Mouse (Mus musculus) embryonic facial prominence, embryonic 15.5 days (tissue): ENCODE results near the gene Scimp. TPM values are rescaled to one million over a fixed set of nuclear protein-coding genes. Genes with fewer than 3 reads are reported as not detected.
A peak's percentile ranks its signal among the peaks of the same experiment; 100 is the strongest.
"Not testable (repeated sequence)": the region's sequence is repeated elsewhere in the genome, so short reads cannot be mapped to it uniquely, and the experiment has no call there.

ENCODE experiments used
- ATAC-seq: fragments of 200-750 bp; cut with Nextera tagmentation; 2 replicates; pipeline ENCODE4 v1.8.0; 2017; ENCODE audit warnings: low read depth, moderate TSS enrichment; ENCODE audit not compliant: insufficient number of reproducible peaks, low FRiP score, low TSS enrichment
- H3K27ac ChIP-seq: fragments of 300-500 bp; sonication (generic); replicated peaks from 2 replicates; pipeline ENCODE4 v1.5.1; 2015; ENCODE audit warnings: mild to moderate bottlenecking, inconsistent platforms
- H3K27me3 ChIP-seq: fragments of 300-500 bp; sonication (generic); 2 replicates; pipeline ENCODE4 v1.6.1; 2015; ENCODE audit warnings: inconsistent platforms
- H3K36me3 ChIP-seq: fragments of 300-500 bp; sonication (generic); 2 replicates; pipeline ENCODE4 v1.6.1; 2015; ENCODE audit warnings: mild to moderate bottlenecking, inconsistent platforms
- H3K4me1 ChIP-seq: fragments of 300-500 bp; sonication (generic); 2 replicates; pipeline ENCODE4 v1.6.1; 2015; ENCODE audit warnings: inconsistent platforms
- H3K4me2 ChIP-seq: fragments of 300-500 bp; sonication (generic); replicated peaks from 2 replicates; pipeline ENCODE4 v1.6.1; 2015; ENCODE audit warnings: mild to moderate bottlenecking, inconsistent platforms
- H3K4me3 ChIP-seq: fragments of 300-500 bp; sonication (generic); replicated peaks from 2 replicates; pipeline ENCODE4 v1.5.1; 2015; ENCODE audit warnings: mild to moderate bottlenecking, inconsistent platforms
- H3K9ac ChIP-seq: fragments of 300-500 bp; sonication (generic); 2 replicates; pipeline ENCODE4 v1.6.1; 2015; ENCODE audit warnings: inconsistent platforms
- H3K9me3 ChIP-seq: fragments of 300-500 bp; sonication (generic); replicated peaks from 2 replicates; pipeline ENCODE4 v1.6.1; 2016; ENCODE audit warnings: inconsistent platforms
- WGBS: fragments of 180-500 bp; shearing (Covaris S2); methylation state at CpG from one replicate; pipeline ENCODE4 v1.1.7; 2015; 5-methylcytosine and 5-hydroxymethylcytosine counted together
- polyA plus RNA-seq: library from polyadenylated mRNA; unstranded; fragments of >200 nt; fragmentation: Nextera tagmentation; extraction: Ambion mirVana; gene quantifications from 2 replicates; pipeline ENCODE4 v1.2.1, GENCODE M21; 2015

The Scimp gene
- polyA plus RNA-seq, 1 experiment from 2014 or later = not detected

DNA sequence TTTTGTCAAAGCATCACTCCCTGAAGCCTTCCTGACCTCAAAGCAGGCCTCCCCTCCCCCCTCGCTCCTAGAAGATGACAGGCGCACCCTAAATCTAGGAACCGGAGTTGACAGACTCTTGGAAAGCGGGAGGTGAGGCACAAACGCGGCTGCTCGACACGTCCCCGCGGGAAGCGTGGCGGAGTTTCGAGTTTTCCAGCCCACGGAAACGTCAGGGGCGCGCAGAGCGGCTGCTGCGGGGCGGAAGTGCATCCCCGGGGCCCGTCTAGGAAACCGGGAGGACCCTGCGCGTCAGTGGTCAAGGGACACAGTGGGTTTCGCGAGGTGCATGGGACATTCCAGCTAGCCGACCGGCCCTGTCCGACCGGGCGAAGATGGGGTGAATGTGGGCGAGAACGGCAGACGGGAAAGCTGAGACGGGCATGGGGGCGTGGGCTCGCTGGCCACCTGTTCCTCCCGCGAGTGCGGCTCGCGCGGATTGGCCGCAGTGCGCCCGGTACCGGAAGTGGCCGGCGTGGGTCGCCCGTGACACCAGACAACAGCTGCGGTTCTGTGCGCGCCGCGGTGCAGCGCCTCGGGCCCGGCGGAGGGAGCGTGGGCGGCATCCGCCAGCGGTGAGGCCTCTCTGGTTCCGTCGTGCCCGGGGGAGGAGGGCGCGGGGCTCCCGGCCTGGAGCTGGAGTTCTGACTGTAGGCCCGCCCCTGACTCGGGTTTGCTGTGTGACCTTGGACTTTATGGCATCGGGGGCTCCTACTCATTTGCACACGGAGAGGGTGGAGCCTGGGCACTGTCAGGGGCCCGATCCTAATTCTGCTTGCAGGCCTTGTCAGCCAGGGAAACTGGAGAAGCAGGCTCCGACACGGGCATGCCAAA is 48.2 kb downstream of the Scimp start, which contains the start of gene Zfp3:
TSS of gene Zfp3 (plus strand) at position 274 of the 873 bp plus-strand sequence.
- ATAC-seq = peak; percentile 85
- H3K27ac ChIP-seq = peak within 1 kb of the TSS; percentile 82
- 0 out of 2 replicates have a peak, but pooled peaks cover 6% of the 10 kb centered on the region for H3K36me3 ChIP-seq
- WGBS = under 1% methylated on average over 78 of the region's 78 CpGs
- peak within 1 kb of the TSS; percentile 73 for H3K4me2 ChIP-seq
- H3K9ac ChIP-seq = peak within 1 kb of the TSS; percentile 58
- H3K9me3 ChIP-seq = no peaks in the 10 kb centered on the region
- 0 out of 2 replicates have a peak, but pooled peaks cover 6% of the 10 kb centered on the region for H3K4me1 ChIP-seq
- peak within 1 kb of the TSS; percentile 73 for H3K4me3 ChIP-seq
- H3K27me3 ChIP-seq = no peaks in the 10 kb centered on the region

DNA sequence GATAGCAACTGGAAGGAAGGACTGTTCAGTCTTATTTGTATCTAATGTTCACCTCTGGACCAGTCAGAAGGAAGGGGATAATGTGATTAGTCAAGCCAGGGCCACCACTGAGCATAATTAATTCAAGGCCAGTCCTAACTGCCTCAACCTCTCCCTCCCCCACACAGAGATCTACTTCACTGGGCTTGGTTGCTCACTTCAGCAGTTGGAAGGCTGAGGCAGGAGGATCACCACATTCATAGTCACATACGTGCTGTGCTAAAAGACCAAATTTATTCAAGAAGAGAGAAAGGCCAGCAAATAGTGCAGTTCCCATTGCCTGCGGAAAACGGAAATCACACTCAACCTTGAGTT is 48.8 kb downstream of the Scimp start:
- no peaks in the 10 kb centered on the region for H3K9me3 ChIP-seq
- WGBS = 29% methylated on average over 3 of the region's 3 CpGs
- H3K4me1 ChIP-seq = 0 out of 2 replicates have a peak, but pooled peaks cover 6% of the 10 kb centered on the region
- H3K27ac ChIP-seq = peak overlapping the region; percentile 82
- 0 out of 2 replicates have a peak, but pooled peaks cover 6% of the 10 kb centered on the region for H3K36me3 ChIP-seq
- H3K4me3 ChIP-seq = peak overlapping the region; percentile 73
- ATAC-seq = no peak
- H3K9ac ChIP-seq = peak overlapping the region; percentile 58
- H3K27me3 ChIP-seq = no peaks in the 10 kb centered on the region
- peak overlapping the region; percentile 73 for H3K4me2 ChIP-seq

DNA sequence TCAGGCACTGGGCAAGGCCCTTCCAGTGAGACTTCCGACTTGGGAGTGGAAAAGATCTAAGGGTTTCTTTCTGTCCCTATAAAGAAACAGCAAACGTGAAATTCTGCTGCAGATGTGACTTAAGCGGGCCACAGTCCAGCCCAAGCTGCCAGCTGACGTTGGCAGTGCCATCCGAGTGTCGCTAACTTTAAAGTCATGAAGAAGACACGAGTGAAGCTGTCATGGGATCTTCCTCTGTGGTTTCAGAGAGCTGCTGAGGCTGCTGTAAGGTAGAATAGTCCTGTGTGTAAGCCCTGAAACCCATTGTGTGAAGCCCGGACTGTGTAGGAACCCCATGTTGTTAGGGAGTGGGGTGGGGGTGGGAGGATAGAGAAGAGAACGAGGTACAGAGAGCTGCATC is 49.7 kb downstream of the Scimp start:
- Histone ChIP-seq H3K36me3 (0 out of 2 replicates have a peak, but pooled peaks cover 4% of the 10 kb centered on the region), H3K4me1 (0 out of 2 replicates have a peak, but pooled peaks cover 6% of the 10 kb centered on the region), H3K27me3 (no peaks in the 10 kb centered on the region), H3K9ac (no peak overlapping the region), H3K4me2 (no peak overlapping the region), H3K27ac (no peak overlapping the region), H3K9me3 (no peaks in the 10 kb centered on the region), H3K4me3 (no peak overlapping the region)
- no peak for ATAC-seq
- 78% methylated on average over 9 of the region's 9 CpGs for whole genome bisulfite sequencing

DNA sequence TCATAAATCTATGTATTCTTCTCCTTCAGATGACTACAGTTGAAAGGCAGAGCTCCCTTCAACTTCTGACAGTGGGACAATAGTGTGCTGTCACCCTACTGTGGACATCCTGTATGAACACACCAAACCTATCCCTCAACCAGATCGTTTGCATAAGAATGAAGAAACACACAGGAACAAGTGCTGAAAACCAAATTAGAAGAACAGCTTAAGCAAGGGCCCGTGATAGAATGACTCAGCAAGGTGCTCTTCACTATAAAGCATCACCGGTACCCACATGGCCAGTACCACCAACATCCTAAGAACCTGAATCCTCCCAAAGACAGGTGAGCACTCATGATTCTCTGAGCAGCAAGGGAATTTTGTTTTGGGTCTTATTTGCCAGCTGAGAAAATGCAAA is 51.9 kb downstream of the Scimp start:
- not testable (repeated sequence) for H3K4me1 ChIP-seq, H3K4me2 ChIP-seq, ATAC-seq, H3K27me3 ChIP-seq, H3K9me3 ChIP-seq, H3K9ac ChIP-seq, H3K27ac ChIP-seq, H3K4me3 ChIP-seq, H3K36me3 ChIP-seq
- WGBS = 67% methylated on average over 3 of the region's 3 CpGs

DNA sequence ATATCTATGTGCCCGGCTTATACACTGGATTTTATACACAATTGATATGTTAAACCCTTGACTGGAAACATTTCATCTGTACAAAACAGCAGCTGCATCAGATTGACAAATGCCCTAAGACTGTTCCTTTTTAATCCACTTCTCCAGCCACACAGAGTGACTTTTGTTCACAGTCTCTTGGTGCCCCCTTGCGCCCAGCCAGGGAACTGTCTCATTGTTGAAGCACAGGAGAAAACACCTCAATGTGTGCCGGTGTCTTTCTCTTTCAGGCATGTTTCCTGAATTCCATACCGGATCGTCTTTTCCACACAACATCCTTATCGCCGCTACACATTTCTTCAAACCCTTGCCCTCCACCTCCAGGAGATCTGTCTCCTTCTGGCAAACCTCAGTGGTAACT is 56.7 kb downstream of the Scimp start:
- H3K9ac ChIP-seq = no peak overlapping the region
- no peak overlapping the region for H3K4me2 ChIP-seq
- no peaks in the 10 kb centered on the region for H3K4me1 ChIP-seq
- whole genome bisulfite sequencing = 9% methylated on average over 7 of the region's 7 CpGs
- no peaks in the 10 kb centered on the region for H3K27me3 ChIP-seq
- no peaks in the 10 kb centered on the region for H3K36me3 ChIP-seq
- no peak for ATAC-seq
- no peak overlapping the region for H3K27ac ChIP-seq
- H3K9me3 ChIP-seq = no peaks in the 10 kb centered on the region
- no peak overlapping the region for H3K4me3 ChIP-seq

DNA sequence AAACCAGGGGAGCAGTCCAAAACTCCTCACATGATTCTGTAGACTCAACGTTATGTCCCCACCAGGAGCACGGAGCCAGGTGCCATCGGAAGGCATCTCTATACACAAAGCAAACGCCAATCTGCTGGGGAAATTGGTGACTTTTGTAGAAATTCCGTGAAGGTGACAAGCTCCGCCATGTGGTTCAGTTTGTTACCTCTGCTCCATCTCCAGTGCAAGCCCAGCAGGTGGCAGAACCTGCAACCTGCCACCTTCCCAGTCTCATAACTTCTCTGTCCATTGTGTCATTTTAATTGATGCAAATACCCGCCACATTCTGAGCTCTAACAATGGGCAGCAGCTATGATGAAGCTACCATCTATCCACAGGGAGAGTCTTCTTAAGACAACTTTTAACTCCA is 57.4 kb downstream of the Scimp start:
- Histone ChIP-seq H3K4me1 (no peaks in the 10 kb centered on the region), H3K36me3 (no peaks in the 10 kb centered on the region)
- 57% methylated on average over 7 of the region's 7 CpGs for WGBS

DNA sequence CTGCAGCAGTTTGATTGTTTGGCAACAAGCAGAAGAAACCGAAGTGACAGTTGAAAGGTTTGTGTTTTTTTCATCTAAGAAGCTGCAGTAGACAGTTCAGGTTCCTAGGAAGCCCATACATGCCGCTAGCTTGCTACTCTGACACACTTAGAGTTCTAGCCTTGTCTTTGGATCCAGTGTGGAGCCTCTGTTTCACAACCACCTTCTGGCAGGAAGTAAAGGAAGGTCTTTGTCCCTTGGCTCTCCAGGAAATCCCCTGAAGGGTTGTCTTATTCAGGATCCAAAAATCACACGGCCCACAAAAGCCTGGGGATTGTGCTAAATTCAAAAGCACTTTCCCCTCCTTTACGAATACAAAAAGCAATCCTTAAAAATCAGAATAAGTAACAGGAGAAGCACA is 57.9 kb downstream of the Scimp start:
- no peak overlapping the region for H3K27ac ChIP-seq
- H3K4me2 ChIP-seq = no peak overlapping the region
- no peaks in the 10 kb centered on the region for H3K36me3 ChIP-seq
- H3K4me3 ChIP-seq = no peak overlapping the region
- no peak overlapping the region for H3K9ac ChIP-seq
- ATAC-seq = no peak
- WGBS = 41% methylated on average over 4 of the region's 4 CpGs
- no peaks in the 10 kb centered on the region for H3K27me3 ChIP-seq
- no peaks in the 10 kb centered on the region for H3K9me3 ChIP-seq
- H3K4me1 ChIP-seq = no peaks in the 10 kb centered on the region

More for the DNA sequence above, 57.4 kb downstream of the Scimp start:
- Histone ChIP-seq H3K4me3 (no peak overlapping the region), H3K27me3 (no peaks in the 10 kb centered on the region), H3K9me3 (no peaks in the 10 kb centered on the region), H3K9ac (no peak overlapping the region), H3K4me2 (no peak overlapping the region), H3K27ac (no peak overlapping the region)
- ATAC-seq = no peak

DNA sequence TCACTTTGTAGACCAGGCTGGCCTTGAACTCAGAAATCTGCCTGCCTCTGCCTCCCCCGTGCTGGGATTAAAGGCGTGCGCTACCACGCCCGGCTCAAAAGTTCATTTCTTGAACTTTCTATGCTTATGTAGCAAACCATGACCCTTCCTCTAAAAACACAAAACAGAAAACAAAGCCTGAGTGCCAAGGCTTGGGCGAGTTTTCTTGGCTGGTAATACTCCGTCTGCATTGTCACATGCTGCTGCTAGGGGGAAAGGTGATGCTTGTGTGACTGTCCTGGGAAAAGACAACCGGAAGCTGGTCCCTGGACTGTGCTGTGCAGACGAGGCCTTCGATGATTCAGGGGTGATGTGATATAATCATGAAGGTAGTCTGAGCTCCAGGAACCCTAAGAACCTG is 59.2 kb downstream of the Scimp start:
- Histone ChIP-seq H3K9me3 (no peaks in the 10 kb centered on the region), H3K4me3 (no peak overlapping the region), H3K9ac (no peak overlapping the region), H3K36me3 (no peaks in the 10 kb centered on the region), H3K4me1 (no peaks in the 10 kb centered on the region), H3K27ac (no peak overlapping the region), H3K27me3 (no peaks in the 10 kb centered on the region), H3K4me2 (no peak overlapping the region)
- WGBS = 88% methylated on average over 10 of the region's 10 CpGs
- no peak for ATAC-seq

DNA sequence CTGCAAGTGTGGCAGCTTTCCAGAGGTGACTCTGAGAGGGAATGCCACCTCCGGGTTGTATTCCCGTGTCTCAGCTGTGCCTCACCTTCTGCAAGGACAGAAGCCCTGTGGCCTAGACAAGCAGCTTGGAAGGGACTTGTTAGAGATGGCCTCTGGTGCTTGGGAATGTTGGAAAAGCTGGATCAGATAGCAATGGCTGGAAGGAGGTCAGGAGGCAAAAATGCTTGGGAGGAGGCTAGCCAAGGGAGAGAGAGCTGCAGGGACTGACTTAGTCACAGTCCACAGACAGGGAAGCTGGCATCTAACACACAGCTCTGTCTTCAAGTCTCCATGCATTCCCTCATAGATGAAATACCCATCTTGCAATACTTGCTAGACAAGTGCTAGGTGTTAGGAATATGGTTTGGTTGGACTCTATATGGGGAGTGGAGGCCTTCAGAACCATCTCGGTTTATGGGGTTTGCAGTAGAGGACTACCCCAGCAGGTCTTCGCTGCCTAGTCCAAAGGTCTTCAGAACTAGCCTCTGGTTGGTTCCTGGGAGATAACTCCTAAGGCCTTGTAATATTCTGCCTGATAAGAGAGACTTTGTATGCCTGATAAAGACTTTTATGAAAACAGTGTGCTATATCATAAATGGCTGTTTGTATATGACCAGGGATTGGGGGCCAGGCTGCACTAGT is 59.9 kb downstream of the Scimp start:
- Histone ChIP-seq H3K4me2 (no peak overlapping the region), H3K27ac (no peak overlapping the region), H3K9me3 (no peaks in the 10 kb centered on the region), H3K4me3 (no peak overlapping the region), H3K9ac (no peak overlapping the region), H3K4me1 (no peaks in the 10 kb centered on the region), H3K27me3 (no peaks in the 10 kb centered on the region), H3K36me3 (no peaks in the 10 kb centered on the region)
- WGBS = 81% methylated on average over 4 of the region's 4 CpGs
- no peak for ATAC-seq

DNA sequence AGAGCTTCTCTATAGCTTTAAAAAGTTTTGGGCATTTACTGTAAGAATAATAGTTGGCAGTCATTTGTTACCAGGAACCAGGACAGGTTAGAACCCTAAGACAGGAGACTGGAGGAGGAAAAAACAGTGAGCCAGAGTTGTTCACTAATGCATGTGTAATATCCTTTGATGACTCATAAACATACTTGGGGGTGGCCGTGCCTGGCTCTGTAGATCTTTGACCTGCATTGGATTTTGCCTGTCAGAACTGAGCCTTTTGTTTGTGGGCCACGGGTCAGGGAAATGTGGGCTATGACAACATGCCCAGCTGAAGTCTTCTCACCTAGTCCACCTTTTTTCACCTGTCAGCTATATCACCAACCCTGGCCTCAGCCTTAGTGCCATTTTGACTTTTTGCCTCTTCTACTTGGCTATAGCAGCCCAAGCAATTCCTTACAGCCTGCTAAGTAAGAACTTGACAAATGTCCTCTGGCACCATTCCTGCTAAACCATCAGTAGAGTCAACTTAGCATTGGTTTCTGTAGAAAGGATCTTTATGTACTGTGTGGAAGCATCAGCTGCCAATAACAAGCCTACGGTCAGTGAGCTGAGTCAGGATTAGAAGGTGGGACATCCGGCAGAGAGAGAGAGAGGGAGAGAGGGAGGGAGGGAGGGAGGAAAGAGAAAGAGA is 64.4 kb downstream of the Scimp start:
- Histone ChIP-seq H3K4me3 (no peak overlapping the region), H3K4me1 (no peaks in the 10 kb centered on the region), H3K36me3 (no peaks in the 10 kb centered on the region), H3K27me3 (no peaks in the 10 kb centered on the region), H3K4me2 (no peak overlapping the region), H3K27ac (no peak overlapping the region), H3K9ac (no peak overlapping the region), H3K9me3 (no peaks in the 10 kb centered on the region)
- 86% methylated on average over 4 of the region's 4 CpGs for WGBS
- ATAC-seq = no peak

DNA sequence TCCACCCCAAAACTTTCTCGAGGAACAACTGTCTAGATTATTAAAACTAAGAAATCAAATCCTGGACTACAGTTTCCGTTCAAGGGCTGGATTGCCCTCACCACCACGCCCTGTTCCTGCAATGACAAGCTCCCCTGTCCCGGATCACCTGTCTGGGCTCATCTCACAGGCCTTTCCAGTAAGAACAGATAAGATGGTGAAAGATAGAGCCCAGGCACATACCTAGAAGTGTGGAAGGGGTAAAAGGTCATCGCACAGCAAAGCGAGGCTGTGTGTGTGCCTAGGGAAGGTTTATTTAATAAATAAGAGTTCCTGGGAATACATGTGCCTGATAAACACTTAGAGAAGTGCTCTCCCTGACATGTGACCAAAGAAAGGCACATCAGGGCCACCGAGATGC is 66.8 kb downstream of the Scimp start:
- ATAC-seq = no peak
- Histone ChIP-seq H3K27ac (no peak overlapping the region), H3K4me1 (0 out of 2 replicates have a peak, but pooled peaks cover 4% of the 10 kb centered on the region), H3K27me3 (no peaks in the 10 kb centered on the region), H3K9ac (no peak overlapping the region), H3K9me3 (no peaks in the 10 kb centered on the region), H3K4me3 (no peak overlapping the region), H3K4me2 (no peak overlapping the region), H3K36me3 (no peaks in the 10 kb centered on the region)
- WGBS = 73% methylated on average over 7 of the region's 7 CpGs
